Mouse (Mus musculus) CD8-positive naive resting alpha-beta T cell, adult 2 months (primary cell): ENCODE results near the gene Sbk2.

Experiments used
- DNase-seq, 2 experiments: peaks; one replicate each; pipeline ENCODE4 v3.0.0; 2022; ENCODE audit warnings: low read depth in 2 of 2, low spot score in 2 of 2

Sbk2 gene

GRCm38 (mm10) chr7:4922931-4923565 lies 41.2 kb downstream of the Sbk2 start:
- no peak for DNase-seq

- DNase-seq = peak; percentile 19 to 46
Measured at GRCm38 (mm10) chr7:4922508-4922907, 41.7 kb downstream of the Sbk2 start.

DNA sequence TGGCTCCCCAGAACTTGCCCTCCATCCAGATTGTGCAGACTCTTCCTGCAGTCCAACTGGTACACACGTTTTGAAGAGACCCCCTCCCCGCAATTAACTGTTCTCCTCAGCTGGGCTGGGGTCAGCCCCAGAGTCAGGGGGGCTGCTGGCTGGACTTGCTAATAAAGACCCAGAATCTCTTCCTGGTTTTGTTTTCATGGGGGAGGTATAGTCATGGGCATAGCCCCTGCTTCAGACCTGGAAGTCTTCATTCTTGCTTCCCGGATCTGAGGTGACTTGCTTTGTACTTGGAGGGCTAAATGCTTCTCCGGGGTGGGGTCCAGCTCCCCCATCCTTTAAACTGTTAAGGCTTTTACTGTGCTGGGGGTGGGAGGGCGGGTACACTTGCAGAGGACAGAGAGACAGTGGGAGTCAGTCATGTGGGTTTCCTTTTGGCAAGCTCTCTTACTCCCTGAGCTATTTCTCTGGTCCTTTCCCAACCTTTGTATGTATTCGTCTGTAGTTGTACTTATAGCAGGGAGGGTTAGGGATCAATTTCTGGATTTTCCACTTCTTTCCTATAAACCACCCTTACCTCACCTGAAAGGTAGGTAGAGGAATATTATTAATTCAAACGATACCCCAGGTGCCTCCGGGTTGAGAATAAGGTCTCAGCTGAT lies 42.3 kb downstream of the Sbk2 start, which contains the start of gene Nat14:
Nat14 (plus strand) TSS at position 205 of the 659 bp plus-strand sequence.
- DNase-seq = no peak

- no peak for DNase-seq
Measured at GRCm38 (mm10) chr7:4920976-4921823, 43.0 kb downstream of the Sbk2 start.

- DNase-seq = no peak
Measured at GRCm38 (mm10) chr7:4920496-4920895, 43.7 kb downstream of the Sbk2 start.

GRCm38 (mm10) chr7:4919971-4920370 lies 44.2 kb downstream of the Sbk2 start:
- DNase-seq = no peak

GRCm38 (mm10) chr7:4919096-4919495 lies 45.1 kb downstream of the Sbk2 start:
- no peak for DNase-seq

DNA sequence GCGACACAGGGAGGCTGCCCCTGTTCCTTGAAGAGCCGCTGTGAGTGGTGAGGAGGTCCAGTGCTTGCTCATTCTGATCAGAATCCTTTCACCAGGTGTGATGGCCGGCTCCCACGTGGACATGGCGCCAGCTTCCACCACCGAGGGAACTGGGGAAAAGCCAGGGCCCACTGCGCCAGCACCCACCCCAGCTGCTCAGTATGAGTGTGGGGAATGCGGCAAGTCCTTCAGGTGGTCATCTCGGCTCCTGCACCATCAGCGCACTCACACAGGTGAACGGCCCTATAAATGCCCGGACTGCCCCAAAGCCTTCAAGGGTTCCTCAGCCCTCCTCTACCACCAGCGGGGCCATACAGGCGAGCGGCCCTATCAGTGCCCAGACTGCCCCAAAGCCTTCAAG lies 45.5 kb downstream of the Sbk2 start:
- no peak for DNase-seq

DNA sequence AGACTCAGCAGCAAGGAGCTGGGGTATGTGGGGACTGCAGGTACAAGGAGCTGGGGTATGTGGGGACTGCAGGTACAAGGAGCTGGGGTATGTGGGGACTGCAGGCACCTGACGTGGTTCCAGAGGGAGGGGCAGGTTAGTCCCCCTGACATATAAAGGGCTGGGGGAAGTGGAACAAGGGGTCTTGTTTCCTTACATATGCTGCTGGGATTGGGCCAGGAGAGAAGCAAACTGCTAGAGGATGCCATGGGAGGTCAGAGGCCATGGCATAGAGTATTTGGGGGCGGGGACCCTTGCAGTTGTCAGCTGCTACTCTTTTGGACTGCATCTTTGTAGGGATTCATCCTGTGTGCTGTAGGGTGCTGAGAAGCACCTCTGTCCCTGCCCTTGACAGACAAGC lies 46.7 kb downstream of the Sbk2 start:
- no peak for DNase-seq

- no peak for DNase-seq
Measured at GRCm38 (mm10) chr7:4915669-4916416, 48.4 kb downstream of the Sbk2 start.

DNA sequence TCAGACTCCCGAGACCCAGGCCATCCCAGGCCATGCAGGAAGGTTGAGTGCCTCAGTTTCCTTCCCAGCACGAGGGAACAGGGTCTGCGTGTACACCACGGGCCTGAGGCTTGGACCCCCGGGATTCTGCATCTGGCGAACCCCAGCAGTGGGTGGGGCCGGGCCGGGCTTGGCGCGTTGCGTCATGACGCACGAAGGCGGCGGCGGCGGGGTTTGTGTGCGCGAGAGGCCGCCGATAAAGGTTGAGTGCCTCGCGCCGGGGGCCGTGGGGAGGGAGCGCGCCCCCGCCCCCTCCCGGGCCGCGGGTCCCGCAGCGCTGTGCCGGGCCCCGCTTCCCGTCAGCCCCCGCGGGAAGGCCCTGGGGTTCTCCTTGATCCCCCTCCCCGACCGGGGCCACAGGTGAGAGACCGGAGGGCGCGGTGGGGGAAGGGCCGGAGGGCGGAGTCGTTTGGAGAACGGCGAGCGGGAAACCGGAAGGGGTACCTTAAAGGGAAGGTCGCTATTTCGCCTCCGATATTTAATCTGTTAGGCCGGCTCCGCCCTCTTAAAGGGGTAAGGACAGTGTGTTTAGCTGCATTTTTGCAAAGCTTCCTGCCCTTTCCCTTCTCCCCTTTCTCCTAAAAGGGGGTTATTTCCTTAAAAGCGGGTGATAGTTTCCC lies 49.1 kb downstream of the Sbk2 start, which contains the start of gene Zfp628:
Zfp628 (plus strand) TSS at position 211 of the 659 bp plus-strand sequence.
- DNase-seq = peak; percentile 88 to 93

DNA sequence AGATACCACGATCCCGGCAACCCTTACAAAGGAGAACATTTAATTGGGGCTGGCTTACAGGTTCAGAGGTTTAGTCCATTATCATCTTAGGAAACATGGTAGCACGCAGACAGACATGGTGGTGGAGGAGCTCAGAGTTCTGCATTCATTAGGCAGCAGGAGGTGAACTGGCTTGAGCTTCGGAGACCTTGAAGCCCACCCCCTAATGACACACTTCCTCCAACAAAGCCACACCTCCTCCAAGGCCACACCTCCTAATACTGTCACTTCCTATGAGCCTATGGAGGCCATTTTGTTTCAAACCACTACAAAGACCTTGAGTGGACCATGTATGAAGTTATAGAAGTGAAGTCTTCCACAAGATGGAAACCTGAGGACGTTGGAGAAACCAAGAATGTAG lies 52.0 kb downstream of the Sbk2 start:
- DNase-seq = no peak

DNA sequence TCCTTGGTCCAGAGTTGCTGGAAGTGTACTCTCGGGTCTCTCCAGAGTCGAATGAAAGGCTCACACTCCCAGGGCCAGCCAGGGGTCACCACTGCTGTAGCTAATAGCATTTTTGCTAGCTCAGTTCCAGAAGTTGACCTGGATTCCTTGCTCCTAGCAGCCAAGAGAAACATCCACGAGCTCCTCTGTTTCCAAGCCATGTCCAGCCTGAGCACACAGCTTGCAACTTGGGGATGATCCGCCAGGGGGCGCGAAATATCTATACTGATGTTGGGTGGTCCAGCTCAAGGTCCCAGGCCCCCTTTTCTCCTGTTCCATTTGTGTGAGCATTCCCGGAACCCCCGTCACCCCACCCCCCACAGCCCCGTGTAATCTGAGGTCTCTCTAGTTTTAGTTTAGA lies 52.6 kb downstream of the Sbk2 start:
- peak; percentile 45 to 46 for DNase-seq

DNA sequence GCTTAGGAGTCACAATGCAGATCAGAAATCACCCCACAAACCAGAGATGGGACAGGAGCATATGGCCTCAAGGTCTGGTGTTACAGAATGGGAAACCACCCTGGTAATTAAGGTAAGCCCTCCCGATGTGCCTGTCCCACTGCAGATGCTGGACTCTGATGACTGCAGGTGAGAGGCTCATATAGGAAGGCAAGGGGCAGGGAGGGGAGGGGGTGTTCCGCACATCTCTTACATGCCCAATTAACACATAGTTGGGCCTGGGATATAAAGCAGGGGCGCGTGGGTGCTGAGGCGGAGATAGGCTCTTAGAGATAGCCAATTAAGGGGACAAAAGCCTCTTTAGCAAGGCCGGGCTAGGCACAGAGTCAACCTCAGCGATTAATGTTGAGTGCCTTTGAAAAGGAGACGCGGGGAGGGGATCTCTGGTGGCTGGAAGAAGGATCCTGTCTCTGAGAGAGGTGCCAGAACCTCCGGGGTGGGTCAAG lies 57.7 kb downstream of the Sbk2 start, which contains the start of gene Gm36210:
Gm36210 (minus strand) TSS at position 51 of the 485 bp plus-strand sequence.
- DNase-seq = no peak

DNA sequence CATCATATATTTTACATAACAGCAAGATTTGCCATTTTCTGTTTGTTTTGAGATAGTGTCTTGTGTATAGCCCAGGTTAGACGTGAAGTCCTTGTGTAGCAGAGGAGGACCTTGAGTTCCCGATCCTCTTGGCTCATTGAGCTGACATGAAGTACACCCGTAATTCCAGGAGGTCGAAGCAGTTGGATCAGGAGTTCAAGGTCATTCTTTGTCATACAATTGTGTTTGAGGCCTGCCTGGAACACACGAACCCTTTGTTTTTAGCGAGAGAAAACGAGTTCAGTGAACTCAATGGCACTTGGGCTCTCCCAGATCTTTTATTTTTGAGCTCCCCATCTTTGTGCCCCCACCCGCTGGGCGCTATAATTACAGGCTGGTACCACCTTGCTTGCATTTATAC lies 61.8 kb downstream of the Sbk2 start:
- no peak for DNase-seq

DNA sequence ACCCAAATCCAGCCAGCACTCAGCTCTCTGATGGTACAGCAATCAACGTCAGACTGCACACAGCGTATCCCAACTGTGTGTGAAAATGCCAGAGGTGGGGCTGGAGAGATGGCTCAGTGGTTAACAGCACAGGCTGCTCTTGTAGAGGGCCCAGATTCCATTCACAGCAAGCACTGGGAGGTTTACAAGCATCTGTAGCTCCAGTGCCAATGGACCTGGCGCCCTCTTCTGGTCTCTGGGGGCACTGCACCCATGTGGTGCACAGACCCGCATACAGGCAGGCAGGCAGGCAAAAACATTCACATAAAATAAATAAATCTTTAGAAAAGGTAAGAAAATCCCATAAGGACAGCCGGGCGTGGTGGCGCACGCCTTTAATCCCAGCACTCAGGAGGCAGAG lies 63.0 kb downstream of the Sbk2 start:
- peak; percentile 42 to 52 for DNase-seq

DNA sequence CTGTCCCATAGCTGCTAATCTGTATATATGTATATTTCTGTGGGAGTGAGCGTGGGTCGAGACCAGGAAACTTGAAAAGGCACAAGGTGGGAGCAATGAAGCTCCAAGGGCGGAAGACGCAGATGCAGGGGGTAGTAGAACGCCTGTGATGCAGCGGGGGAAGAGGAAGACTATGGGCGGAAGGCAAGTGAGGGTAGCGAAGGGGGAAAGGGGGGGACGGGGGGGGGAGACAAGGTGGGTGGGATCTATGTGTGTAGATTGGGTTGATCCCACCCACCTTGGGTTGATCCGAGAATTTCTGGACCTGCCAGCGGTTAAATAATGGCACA lies 63.7 kb downstream of the Sbk2 start:
- no peak for DNase-seq

GRCm38 (mm10) chr7:4899649-4900522 lies 64.3 kb downstream of the Sbk2 start:
- DNase-seq = no peak

DNA sequence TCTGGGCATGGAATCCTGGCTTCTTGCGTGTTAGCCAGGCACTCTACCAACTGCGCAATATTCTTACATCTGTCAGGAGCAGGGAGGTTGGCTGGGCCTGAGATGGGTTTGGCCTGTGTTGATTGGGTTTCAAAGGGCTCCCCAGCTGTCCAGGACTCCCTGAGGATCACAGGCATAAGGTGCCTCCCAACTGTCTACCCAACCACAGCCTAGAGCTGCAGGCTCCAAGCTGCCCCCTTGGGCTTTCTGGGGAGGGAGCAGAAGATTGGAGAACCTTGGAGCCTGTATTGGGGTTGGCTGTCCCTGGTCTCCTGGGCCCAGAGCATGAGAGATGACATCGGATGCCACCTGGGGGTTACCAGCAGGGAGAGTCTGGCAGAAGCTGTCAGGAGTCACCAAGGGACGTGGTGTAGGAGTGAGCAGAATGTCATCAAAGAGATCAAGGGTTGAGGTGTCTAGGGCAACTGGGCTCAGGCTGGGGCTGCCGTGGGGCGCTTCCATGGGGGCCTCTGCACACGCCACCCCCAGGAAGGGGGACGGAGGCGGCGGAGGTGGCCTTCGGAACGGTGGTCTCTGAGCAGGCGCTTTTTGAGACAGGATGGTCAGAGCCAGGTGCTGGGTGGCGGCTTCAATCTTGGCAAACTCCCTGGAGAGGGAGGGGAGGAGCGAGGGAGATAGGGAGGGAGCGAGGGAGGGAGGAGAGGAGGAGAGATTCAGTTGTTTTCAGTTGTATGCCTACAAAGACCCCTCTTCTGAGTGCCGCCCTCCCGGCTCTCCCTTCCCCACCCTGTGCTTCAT lies 65.2 kb downstream of the Sbk2 start:
- DNase-seq = no peak
